Mouse (Mus musculus): ENCODE results near the gene Ly6g5c. TPM values are rescaled to one million over a fixed set of nuclear protein-coding genes. Genes with fewer than 3 reads are reported as not detected.

Ly6g5c gene
- total RNA-seq, 1 experiment from 2014 or later, result not detected

DNA sequence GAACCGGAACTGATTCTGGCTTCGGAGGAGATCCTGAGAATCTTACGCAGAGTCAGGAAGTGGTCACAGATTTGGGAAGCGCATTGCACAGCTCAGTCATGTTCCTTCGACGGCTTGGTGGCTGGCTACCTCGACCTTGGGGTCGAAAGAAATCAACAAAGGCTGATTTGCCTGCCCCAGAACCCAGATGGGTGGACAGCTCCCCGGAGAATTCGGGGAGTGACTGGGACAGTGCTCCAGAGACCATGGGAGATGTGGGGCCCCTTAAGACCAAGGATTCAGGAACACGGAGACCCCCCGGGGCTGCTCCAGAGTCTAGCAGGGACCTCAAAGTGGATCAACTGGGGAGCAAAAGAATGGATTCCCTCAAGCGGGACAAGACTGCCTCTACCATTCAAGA lies 18.9 kb downstream of the Ly6g5c start:
- ATAC-seq (replicated peaks in 1 of 2; ENCODE audit: insufficient read depth in 1 of 2, low FRiP score in 2 of 2, low TSS enrichment in 1 of 2, low read depth in 1 of 2, poor library complexity in 2 of 2, severe bottlenecking in 2 of 2), result no peak

DNA sequence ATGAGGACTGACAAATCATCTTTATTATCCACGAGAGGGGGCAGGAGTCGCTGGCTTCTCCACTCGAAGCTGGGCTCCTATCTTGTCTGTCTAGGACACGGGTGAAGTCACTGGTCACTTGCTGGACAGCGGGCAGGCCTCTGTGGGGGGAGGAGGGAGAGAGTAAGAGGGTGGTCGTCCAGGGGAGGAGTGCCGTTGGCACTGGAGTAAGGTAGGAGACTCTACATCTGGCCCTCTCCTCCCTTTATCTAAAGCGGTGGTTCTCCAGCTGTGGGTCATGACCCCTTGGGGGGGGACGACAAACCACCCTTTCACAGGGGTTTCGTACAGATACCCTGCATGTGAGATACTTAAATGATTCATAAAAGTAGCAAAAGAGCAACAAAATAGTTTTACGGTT lies 20.9 kb downstream of the Ly6g5c start:
- no peak for ATAC-seq (replicated peaks in 1 of 2; ENCODE audit: insufficient read depth in 1 of 2, low FRiP score in 2 of 2, low TSS enrichment in 1 of 2, low read depth in 1 of 2, poor library complexity in 2 of 2, severe bottlenecking in 2 of 2)

- no peak for ATAC-seq (replicated peaks in 1 of 2; ENCODE audit: insufficient read depth in 1 of 2, low FRiP score in 2 of 2, low TSS enrichment in 1 of 2, low read depth in 1 of 2, poor library complexity in 2 of 2, severe bottlenecking in 2 of 2)
These were observed 23.0 kb downstream of the Ly6g5c start for GRCm38 (mm10) chr17:35131038-35131437.

GRCm38 (mm10) chr17:35131500-35132173 lies 23.6 kb downstream of the Ly6g5c start, which contains the start of gene Apom:
Apom (minus strand) TSS chr17:35132050.
- ATAC-seq (replicated peaks in 1 of 2; ENCODE audit: insufficient read depth in 1 of 2, low FRiP score in 2 of 2, low TSS enrichment in 1 of 2, low read depth in 1 of 2, poor library complexity in 2 of 2, severe bottlenecking in 2 of 2), result no peak

DNA sequence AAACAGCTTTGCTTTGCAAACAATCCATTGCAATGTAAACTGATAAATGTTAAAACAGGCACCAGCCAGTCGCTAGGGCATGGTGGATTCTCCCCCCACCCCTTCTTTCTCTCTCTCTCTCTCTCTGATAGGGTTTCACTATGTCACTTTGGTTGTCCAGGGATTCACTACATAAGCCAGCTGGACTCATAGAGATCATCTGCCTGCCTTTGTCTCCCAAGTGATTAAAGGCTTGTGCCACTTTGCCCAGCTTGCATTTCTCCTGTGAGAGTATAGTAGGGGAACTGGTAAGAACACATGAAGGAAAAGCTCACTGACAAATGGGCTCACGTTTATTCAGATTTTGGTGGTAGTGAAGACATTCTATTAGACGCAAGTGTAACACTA lies 24.1 kb downstream of the Ly6g5c start:
- ATAC-seq (replicated peaks in 1 of 2; ENCODE audit: insufficient read depth in 1 of 2, low FRiP score in 2 of 2, low TSS enrichment in 1 of 2, low read depth in 1 of 2, poor library complexity in 2 of 2, severe bottlenecking in 2 of 2), result no peak

- ATAC-seq (replicated peaks in 1 of 2; ENCODE audit: insufficient read depth in 1 of 2, low FRiP score in 2 of 2, low TSS enrichment in 1 of 2, low read depth in 1 of 2, poor library complexity in 2 of 2, severe bottlenecking in 2 of 2), result no peak
These were observed 25.4 kb downstream of the Ly6g5c start for GRCm38 (mm10) chr17:35133517-35133916.

DNA sequence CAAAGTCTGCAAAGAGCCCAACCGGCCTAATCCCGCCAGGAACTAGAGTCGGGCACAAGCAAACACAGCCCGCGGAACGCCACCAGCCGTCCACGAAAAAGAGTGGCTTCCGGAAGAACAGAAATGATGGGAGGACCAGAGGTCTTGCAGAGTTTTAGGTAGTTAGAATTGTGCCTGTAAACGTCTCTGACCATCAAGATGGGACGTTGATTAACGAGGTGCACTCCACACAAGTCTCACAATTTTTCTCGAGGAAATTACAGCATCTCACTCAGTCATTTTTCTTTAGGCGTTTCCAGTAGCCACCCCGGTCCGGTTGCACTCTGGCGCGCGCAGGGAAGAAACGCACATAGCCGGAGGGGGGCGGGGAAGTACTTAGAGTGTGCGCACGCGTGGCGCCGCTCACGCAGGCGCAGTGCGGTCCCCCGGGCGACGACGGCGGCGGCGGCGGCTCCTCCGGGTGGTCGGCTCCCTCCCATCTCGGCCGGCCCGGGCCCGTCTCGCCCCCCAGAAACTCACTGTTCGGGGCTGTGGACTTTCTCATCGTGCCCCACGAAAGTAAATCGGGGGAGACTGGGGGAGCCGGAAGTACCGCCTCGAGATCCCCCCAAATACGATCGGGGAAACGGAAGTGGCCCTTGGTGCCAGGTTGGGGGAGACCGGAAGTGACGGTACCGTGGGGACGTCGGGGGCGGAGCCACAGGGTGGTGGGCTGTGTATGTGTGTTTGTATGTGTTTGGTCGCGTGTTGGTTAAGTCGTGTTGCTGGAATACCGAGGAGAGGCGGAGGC lies 26.9 kb downstream of the Ly6g5c start, which contains the start of gene Bag6:
TSS of gene Bag6 (plus strand) at position 378 of the 790 bp plus-strand sequence.
- peak; percentile 74 to 85 for ATAC-seq (replicated peaks in 1 of 2; ENCODE audit: insufficient read depth in 1 of 2, low FRiP score in 2 of 2, low TSS enrichment in 1 of 2, low read depth in 1 of 2, poor library complexity in 2 of 2, severe bottlenecking in 2 of 2)

- ATAC-seq (replicated peaks in 1 of 2; ENCODE audit: insufficient read depth in 1 of 2, low FRiP score in 2 of 2, low TSS enrichment in 1 of 2, low read depth in 1 of 2, poor library complexity in 2 of 2, severe bottlenecking in 2 of 2), result peak; percentile 39 to 68; a peak in 3 of 4 replicates
These were observed 27.7 kb downstream of the Ly6g5c start for GRCm38 (mm10) chr17:35135591-35136320.

DNA sequence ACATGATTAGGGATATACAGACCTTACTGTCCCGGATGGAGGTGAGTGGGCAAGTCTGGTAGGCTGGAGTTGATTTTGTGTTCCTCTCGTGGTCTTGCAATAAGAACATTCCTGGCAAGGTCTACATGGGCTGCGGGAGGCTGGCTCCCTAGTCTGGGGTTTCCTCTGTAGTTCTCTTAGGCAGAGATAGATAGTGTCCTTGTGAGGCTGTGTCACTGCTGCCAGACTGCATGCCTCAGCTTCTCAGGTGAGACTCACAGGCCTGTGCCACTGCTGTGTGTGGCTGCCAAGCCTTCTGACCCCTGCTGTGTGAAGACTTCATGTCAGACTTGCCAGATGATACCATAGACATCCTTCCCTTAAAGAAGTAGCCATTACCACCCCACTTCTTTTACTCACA lies 31.2 kb downstream of the Ly6g5c start:
- no peak for ATAC-seq (replicated peaks in 1 of 2; ENCODE audit: insufficient read depth in 1 of 2, low FRiP score in 2 of 2, low TSS enrichment in 1 of 2, low read depth in 1 of 2, poor library complexity in 2 of 2, severe bottlenecking in 2 of 2)

DNA sequence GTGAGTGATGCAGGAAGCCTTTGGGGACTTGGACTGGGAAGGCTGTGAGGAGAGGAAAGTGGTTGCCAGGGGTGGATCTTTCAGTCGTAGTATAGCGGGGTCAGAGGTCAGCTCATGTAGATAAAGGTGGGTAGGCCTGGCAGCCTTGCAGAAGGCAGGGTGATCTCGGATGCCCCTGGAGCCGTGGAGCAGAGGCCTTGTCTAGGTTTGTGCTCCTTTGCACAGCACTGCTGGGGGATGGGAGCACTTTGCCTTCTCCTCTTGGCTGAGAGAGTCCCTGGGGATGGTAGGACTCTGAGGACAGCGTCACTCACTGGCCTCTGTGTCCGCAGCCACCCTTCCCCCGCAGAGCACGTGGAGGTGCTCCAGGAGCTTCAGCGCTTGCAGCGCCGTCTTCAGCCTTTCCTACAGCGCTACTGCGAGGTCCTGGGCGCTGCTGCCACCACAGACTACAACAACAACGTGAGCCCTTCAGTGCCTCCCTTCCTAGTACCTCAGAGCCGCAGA lies 32.5 kb downstream of the Ly6g5c start:
- ATAC-seq (replicated peaks in 1 of 2; ENCODE audit: insufficient read depth in 1 of 2, low FRiP score in 2 of 2, low TSS enrichment in 1 of 2, low read depth in 1 of 2, poor library complexity in 2 of 2, severe bottlenecking in 2 of 2), result no peak

DNA sequence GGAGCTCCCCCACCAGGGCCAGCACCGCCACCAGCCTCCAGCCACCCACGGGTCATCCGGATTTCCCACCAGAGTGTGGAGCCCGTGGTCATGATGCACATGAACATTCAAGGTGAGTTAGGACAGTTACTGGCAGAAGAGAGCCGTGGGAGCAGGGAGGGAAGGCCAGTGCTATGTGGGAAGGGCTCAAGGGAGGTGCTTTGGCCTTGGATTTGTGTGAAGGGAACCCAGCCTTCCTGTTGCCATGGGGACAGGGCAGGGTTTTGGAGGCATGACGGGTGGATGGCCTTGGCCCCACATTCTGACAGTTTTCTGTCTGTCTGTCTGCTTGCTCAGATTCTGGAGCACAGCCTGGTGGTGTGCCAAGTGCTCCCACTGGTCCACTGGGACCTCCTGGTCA lies 33.9 kb downstream of the Ly6g5c start:
- no peak for ATAC-seq (replicated peaks in 1 of 2; ENCODE audit: insufficient read depth in 1 of 2, low FRiP score in 2 of 2, low TSS enrichment in 1 of 2, low read depth in 1 of 2, poor library complexity in 2 of 2, severe bottlenecking in 2 of 2)

- ATAC-seq (replicated peaks in 1 of 2; ENCODE audit: insufficient read depth in 1 of 2, low FRiP score in 2 of 2, low TSS enrichment in 1 of 2, low read depth in 1 of 2, poor library complexity in 2 of 2, severe bottlenecking in 2 of 2), result no peak
These were observed 38.1 kb downstream of the Ly6g5c start for GRCm38 (mm10) chr17:35146139-35146538.

DNA sequence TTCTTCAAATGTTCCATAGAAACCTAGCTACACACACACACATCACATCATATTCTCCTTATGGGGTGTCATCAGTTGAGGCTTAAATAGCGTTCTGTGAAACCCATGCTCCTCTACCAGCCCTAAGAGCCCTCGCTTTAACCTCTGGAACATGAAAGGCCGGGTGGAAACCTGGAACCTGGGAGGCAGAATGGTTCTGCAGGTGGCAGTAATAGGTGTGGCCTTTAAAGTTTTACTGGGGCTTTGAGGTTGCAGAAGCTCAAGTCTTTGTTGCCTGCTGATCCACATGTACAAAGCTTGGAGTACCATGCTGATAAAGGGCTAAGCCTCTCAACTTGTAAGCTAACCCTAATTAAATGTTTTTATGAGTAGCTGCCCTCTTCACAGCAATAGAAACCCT lies 39.3 kb downstream of the Ly6g5c start:
- ATAC-seq (replicated peaks in 1 of 2; ENCODE audit: insufficient read depth in 1 of 2, low FRiP score in 2 of 2, low TSS enrichment in 1 of 2, low read depth in 1 of 2, poor library complexity in 2 of 2, severe bottlenecking in 2 of 2), result no peak

- no peak for ATAC-seq (replicated peaks in 1 of 2; ENCODE audit: insufficient read depth in 1 of 2, low FRiP score in 2 of 2, low TSS enrichment in 1 of 2, low read depth in 1 of 2, poor library complexity in 2 of 2, severe bottlenecking in 2 of 2)
These were observed 40.0 kb downstream of the Ly6g5c start for GRCm38 (mm10) chr17:35147922-35148639.

- no peak for ATAC-seq (replicated peaks in 1 of 2; ENCODE audit: insufficient read depth in 1 of 2, low FRiP score in 2 of 2, low TSS enrichment in 1 of 2, low read depth in 1 of 2, poor library complexity in 2 of 2, severe bottlenecking in 2 of 2)
These were observed 44.0 kb downstream of the Ly6g5c start for GRCm38 (mm10) chr17:35152121-35152520.

DNA sequence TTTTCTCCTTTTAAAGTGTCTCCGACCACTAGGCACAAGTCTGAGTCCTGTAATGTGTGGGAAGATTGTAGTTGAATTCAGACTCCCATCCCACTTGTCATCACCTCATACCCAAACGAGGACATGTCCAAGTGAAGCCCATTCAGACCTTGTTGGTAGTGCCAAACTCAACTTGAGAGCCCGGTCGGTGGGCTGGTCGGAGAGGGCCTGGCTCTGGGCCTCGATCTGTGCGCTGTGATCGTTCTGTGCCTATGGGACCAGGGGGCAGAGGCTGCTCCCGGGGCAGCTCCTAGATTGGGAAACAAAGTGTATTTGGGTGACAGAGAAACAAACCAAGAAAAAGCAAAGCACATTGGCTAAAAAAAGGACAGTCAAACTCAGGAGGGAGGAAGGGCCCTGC lies 45.0 kb downstream of the Ly6g5c start:
- ATAC-seq (replicated peaks in 1 of 2; ENCODE audit: insufficient read depth in 1 of 2, low FRiP score in 2 of 2, low TSS enrichment in 1 of 2, low read depth in 1 of 2, poor library complexity in 2 of 2, severe bottlenecking in 2 of 2), result no peak

- no peak for ATAC-seq (replicated peaks in 1 of 2; ENCODE audit: insufficient read depth in 1 of 2, low FRiP score in 2 of 2, low TSS enrichment in 1 of 2, low read depth in 1 of 2, poor library complexity in 2 of 2, severe bottlenecking in 2 of 2)
These were observed 45.9 kb downstream of the Ly6g5c start for GRCm38 (mm10) chr17:35153931-35154330.

Data from hematopoietic stem cell, adult 5-6 weeks (primary cell).